Mouse (Mus musculus) E14TG2a.4 (cell line): ENCODE results near the gene Fam169a.
"Not testable (repeated sequence)": the region's sequence is repeated elsewhere in the genome, so short reads cannot be mapped to it uniquely, and the experiment has no call there.

Source experiments
- H3K27me3 ChIP-seq: 2 replicates; pipeline ENCODE4 v1.6.1; 2014; ENCODE audit warnings: low read length, control low read depth; ENCODE audit not compliant: insufficient read depth
- H3K36me3 ChIP-seq: 2 replicates; pipeline ENCODE4 v1.6.1; 2014; ENCODE audit warnings: low read length, control low read depth; ENCODE audit not compliant: insufficient read depth
- H3K4me1 ChIP-seq: replicated peaks from 2 replicates; pipeline ENCODE4 v1.6.1; 2014; ENCODE audit warnings: low read depth, low read length, control low read depth
- H3K4me3 ChIP-seq: replicated peaks from 2 replicates; pipeline ENCODE4 v1.5.1; 2014; ENCODE audit warnings: mild to moderate bottlenecking, low read length
- H3K9me3 ChIP-seq: 2 replicates; pipeline ENCODE4 v1.6.1; 2014; ENCODE audit warnings: low read length, control low read depth
- CTCF ChIP-seq: conservative IDR thresholded peaks from 2 replicates; pipeline ENCODE4 v1.5.1; 2014; ENCODE audit warnings: low read length
- NANOG ChIP-seq: IDR thresholded peaks from 2 replicates; pipeline ENCODE4 v1.6.1; 2014; ENCODE audit warnings: borderline replicate concordance, low read length, mixed read lengths
- POU5F1 ChIP-seq: IDR thresholded peaks from 2 replicates; pipeline ENCODE4 v1.6.1; 2014; ENCODE audit warnings: low read length, borderline replicate concordance

Fam169a gene

DNA sequence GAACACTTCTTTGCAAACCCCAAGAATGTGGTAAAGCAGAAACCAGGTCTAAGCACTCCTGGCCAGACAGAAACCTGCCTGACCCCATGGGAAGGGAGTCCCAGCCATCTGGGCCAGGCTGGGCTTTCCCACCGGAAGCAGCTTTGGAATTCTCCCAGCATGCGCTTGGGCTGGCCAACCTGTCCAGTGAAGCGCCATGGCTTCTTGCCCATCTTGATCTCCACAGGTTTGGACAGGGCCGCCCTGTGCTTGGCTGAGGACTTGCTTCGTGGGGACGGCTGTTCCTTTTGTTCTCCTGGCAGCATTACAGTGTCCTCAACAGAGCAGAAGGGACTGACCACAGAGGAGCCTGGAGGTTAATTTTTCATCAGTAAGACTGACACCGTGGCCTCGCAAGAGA, 13.2 kb upstream of the Fam169a start:
- no peaks in the 10 kb centered on the region for H3K9me3 ChIP-seq
- TF ChIP-seq NANOG, result no peak
- no peak for TF ChIP-seq POU5F1
- no peak for TF ChIP-seq CTCF

DNA sequence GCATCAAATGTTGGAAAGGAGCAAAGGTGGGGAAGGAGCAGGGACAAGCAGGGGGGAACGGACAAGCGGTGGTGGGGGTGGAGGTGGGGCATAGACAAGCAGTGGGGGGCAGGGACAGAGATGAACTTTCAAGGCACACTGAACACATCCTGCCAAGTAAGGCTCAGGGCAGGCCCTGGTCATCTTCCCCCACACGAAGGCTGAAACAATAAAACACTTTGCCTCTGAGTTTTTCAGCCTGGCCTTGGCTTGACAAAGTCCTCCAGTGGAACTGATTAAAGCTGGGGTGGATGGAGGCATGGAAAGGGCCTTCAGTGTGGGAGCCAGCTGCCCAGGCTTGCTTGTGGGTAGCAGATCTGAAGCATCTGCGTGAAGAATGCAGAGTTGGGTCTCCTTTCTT, 9.3 kb upstream of the Fam169a start:
- Histone ChIP-seq H3K9me3 (peaks cover 14% of the 10 kb centered on the region), H3K36me3 (peaks cover 4% of the 10 kb centered on the region; the same call in 1 of the 2 replicates), H3K4me3 (no peak overlapping the region), H3K4me1 (peaks cover 18% of the 10 kb centered on the region), H3K27me3 (0 out of 2 replicates have a peak, but pooled peaks cover 4% of the 10 kb centered on the region)
- no peak for TF ChIP-seq CTCF

More for the DNA sequence above, 13.2 kb upstream of the Fam169a start:
- Histone ChIP-seq H3K4me3 (no peak overlapping the region), H3K36me3 (no peaks in the 10 kb centered on the region), H3K27me3 (0 out of 2 replicates have a peak, but pooled peaks cover 4% of the 10 kb centered on the region), H3K4me1 (peaks cover 15% of the 10 kb centered on the region)

DNA sequence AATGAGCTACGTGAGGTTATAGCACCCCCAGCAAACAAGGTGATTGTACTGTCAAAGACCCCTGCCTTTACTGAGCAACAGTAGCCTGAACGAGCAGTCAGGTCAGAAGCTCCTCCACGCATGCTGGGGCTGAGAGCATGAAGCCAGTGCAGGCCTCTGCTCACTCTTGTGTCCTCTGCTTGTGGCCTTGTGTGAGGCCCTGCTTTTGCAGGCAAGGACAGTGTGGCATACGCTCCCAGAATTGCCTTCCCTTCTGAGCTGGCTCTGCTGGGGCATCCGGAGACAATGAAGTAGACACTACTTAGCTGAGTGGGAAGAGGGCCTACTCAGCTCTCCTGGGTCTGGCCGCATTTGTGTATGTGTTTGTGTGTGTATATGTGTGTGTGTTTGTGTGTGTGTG, 7.3 kb upstream of the Fam169a start:
- peaks cover 34% of the 10 kb centered on the region for H3K4me1 ChIP-seq
- H3K4me3 ChIP-seq, result no peak overlapping the region
- H3K9me3 ChIP-seq, result peaks cover 14% of the 10 kb centered on the region
- H3K27me3 ChIP-seq, result no peaks in the 10 kb centered on the region
- TF ChIP-seq NANOG (no peak), CTCF (no peak), POU5F1 (no peak)
- peaks cover 4% of the 10 kb centered on the region; the same call in 1 of the 2 replicates for H3K36me3 ChIP-seq

DNA sequence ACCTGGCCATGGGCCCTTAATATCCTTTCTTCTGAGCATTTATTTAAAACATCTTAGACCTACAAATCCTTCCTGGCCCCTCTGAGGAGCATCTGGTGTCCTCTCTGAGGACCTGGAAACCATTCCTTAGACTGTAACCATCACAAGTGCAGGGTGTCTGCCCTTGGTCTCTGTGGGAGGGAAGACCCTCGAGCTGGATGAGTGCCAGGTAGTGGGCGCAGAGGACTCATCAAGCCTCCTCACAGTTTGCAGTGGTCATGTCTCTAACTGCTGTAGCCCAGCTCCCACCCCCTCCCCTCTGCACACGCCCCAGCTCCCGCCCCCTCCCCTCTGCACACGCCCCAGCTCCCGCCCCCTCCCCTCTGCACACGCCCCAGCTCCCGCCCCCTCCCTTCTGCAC, 6.8 kb upstream of the Fam169a start:
- H3K27me3 ChIP-seq, result no peaks in the 10 kb centered on the region
- peaks cover 37% of the 10 kb centered on the region for H3K4me1 ChIP-seq
- no peak overlapping the region for H3K4me3 ChIP-seq
- no peak for TF ChIP-seq CTCF
- TF ChIP-seq NANOG, result no peak
- no peak for TF ChIP-seq POU5F1
- H3K9me3 ChIP-seq, result peaks cover 14% of the 10 kb centered on the region
- peaks cover 4% of the 10 kb centered on the region; the same call in 1 of the 2 replicates for H3K36me3 ChIP-seq

DNA sequence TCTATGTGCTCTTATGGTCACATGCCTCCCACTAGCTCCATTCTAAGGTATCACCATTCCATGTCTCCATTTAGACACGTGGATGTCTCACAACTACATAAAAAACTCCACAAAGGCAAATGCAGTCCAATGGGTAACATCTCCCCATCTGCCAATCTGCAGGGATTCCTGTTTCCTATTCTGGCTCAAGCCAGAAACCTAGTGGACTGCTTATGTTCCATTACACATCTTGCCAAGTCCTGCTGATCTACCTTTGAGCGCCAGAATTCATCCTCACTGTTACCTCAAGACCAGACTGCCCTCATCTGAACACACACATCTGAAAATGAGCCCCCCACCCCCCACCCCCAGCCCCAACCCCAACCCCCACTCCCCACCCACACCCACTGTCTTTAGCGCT, 4.9 kb upstream of the Fam169a start:
- Histone ChIP-seq H3K4me1 (peaks cover 50% of the 10 kb centered on the region), H3K4me3 (no peak overlapping the region), H3K36me3 (peaks cover 4% of the 10 kb centered on the region; the same call in 1 of the 2 replicates), H3K9me3 (peaks cover 14% of the 10 kb centered on the region), H3K27me3 (no peaks in the 10 kb centered on the region)
- no peak for TF ChIP-seq CTCF
- TF ChIP-seq POU5F1, result no peak
- TF ChIP-seq NANOG, result no peak

DNA sequence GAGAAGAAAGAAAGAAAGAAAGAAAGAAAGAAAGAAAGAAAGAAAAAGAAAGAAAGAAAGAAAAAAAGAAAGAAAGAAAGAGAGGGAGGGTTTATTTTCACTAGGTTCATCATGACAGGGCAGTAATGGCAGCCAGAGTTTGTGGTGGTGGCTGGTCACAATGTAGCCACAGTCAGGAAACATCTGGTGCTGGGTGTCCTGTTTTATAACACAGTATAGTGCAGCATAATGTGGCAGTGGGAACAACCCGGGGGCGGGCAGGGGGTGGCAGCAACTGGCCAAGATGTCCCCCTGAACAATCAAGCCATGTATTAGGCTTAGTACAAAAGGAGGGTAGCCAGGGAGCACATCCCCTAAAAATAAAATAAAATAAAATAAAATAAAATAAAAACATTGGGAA, 3.7 kb upstream of the Fam169a start:
- Histone ChIP-seq H3K9me3 (peaks cover 14% of the 10 kb centered on the region), H3K4me3 (no peak overlapping the region), H3K4me1 (peaks cover 48% of the 10 kb centered on the region), H3K27me3 (no peaks in the 10 kb centered on the region), H3K36me3 (peaks cover 4% of the 10 kb centered on the region; the same call in 1 of the 2 replicates)
- no peak for TF ChIP-seq POU5F1
- TF ChIP-seq NANOG, result no peak
- no peak for TF ChIP-seq CTCF

DNA sequence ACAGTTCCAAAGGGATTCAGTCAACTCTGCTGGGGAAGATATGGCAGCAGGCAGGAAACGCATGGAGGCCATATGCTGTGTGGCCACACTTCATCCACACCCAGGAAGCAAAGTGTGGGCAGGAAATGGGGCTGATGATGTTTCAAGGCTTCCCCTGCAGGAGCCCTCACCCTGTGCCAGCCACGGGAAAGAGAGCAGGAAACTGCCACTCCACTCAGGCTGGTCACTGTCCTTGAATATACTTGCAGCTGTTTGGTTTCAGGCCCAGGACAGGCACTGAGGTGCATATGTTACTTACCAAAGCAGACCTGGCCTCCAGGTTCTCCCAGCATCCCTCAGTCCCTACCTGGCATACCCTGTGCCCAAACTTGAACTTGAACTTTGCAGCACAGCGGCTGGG, 2.7 kb upstream of the Fam169a start:
- peaks cover 4% of the 10 kb centered on the region; the same call in 1 of the 2 replicates for H3K36me3 ChIP-seq
- H3K27me3 ChIP-seq, result no peaks in the 10 kb centered on the region
- peaks cover 55% of the 10 kb centered on the region for H3K4me1 ChIP-seq
- H3K4me3 ChIP-seq, result peak overlapping the region; percentile 74
- no peak for TF ChIP-seq POU5F1
- no peak for TF ChIP-seq NANOG
- no peak for TF ChIP-seq CTCF
- H3K9me3 ChIP-seq, result peaks cover 14% of the 10 kb centered on the region

DNA sequence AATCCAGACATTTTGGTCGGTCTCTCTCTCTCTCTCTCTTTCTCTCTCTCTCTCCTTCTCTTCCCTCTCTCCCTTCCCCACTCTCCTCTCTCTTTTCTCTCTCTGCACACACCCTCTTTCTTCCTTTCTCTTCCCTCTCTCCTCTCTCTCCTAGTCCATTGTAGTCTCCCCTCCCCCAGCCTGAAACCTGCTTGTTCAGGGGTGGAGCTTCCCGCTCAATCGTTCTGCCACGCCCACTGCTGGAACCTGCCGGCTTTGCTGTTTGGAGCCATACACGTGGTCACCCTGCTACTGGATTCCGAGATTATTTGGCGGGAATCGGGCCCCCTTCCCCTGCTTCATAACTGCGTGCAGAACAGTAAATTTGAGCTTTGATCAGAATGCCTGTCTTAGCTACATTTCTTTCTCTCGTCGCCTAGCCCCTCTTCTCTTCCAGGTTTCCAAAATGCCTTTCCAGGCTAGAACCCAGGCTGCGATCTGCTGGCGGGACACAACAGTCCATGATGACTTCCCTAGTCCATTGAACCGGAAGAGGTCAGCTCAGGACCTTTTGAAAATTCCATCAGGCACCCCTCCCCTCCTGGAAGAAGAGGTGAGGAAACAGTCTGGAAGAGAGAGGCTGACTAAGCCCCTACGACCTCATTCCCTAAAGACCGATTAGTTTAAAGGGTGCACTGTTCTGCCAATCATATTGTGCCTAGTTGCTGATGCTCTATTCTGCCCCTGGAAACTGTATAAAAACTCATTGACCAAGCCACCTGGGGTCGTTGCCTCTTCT, 2.1 kb upstream of the Fam169a start:
- peaks cover 60% of the 10 kb centered on the region for H3K4me1 ChIP-seq
- peak overlapping the region; percentile 74 for H3K4me3 ChIP-seq
- H3K36me3 ChIP-seq, H3K27me3 ChIP-seq: not testable (repeated sequence)
- peaks cover 14% of the 10 kb centered on the region for H3K9me3 ChIP-seq

DNA sequence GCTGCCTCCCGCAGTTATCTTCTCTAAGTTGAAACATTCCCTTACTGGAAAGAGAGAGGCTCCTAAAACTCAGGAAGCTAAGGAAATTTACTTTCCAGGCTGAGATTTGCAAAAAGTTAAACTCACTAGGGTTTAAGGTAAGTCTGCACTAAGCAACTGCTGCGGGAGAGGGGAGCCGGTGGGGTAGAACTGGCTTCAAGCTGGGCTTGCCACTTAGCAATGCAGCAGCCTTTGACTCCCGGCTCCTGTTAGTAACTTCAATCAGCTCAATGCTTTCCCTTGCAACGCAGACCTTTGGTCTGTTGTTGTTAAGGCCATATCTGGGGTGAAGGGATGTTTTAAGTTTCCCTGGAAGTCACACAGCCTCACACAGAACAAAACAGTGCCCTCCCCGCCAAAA, 605 bp downstream of the Fam169a start:
- H3K36me3 ChIP-seq, result no peaks in the 10 kb centered on the region
- TF ChIP-seq POU5F1 (no peak), NANOG (no peak), CTCF (no peak)
- no peaks in the 10 kb centered on the region for H3K9me3 ChIP-seq
- peak overlapping the region; percentile 78 for H3K4me3 ChIP-seq
- H3K4me1 ChIP-seq, result peaks cover 65% of the 10 kb centered on the region
- no peaks in the 10 kb centered on the region for H3K27me3 ChIP-seq
